ENCODE assay signal across 16 mouse cellular contexts in genomic region chr6:30275159-30275847, GRCm38 (mm10). TPM values are rescaled to one million over a fixed set of nuclear protein-coding genes. Genes with fewer than 3 reads are reported as not detected.
A peak's percentile ranks its signal among the peaks of the same experiment; 100 is the strongest.
DNase-seq lines count a peak whose midpoint lies in the region; ATAC-seq and TF ChIP-seq lines count a peak whose summit lies in the region.
"Had no signal": no experiment of that assay in that cellular context is flagged by ENCODE, and none has a peak within 500 bp of the region (broad histone marks: within the 10 kb centered on the region; RNA-seq: fewer than 3 reads in every experiment).

No protein-coding gene starts in this region.

- H3K9me3 ChIP-seq in heart, embryonic 12.5 days (replicated peaks): no peaks in the 10 kb centered on the region
- H3K9me3 ChIP-seq in heart, embryonic 11.5 days (replicated peaks; ENCODE audit: control insufficient read depth, low read length): no peaks in the 10 kb centered on the region
- H3K9me3 ChIP-seq in hindbrain, embryonic 14.5 days (ENCODE audit: control insufficient read depth, low read length): no peaks in the 10 kb centered on the region

- no peak for TF ChIP-seq CTCF in bone marrow, adult 2 months (IDR thresholded peaks at IDR 0.05; ENCODE audit: control insufficient read depth, insufficient read depth, low read length)

- no peak for DNase-seq in hindbrain, embryonic 14.5 days (ENCODE audit: low spot score)
- DNase-seq in lung, postnatal 25 days (ENCODE audit: low spot score): no peak
- no peak for DNase-seq in kidney, adult 8-10 months
- DNase-seq: adrenal gland, adult 8-10 months; cerebellum, adult 11-12 months; kidney, adult 2 months; lung, adult 18-20 months; retina, postnatal 1 day; spleen, adult 18-20 months; thymus, postnatal 14 days had no signal

- ATAC-seq in heart, embryonic 12.5 days (ENCODE audit: insufficient number of reproducible peaks, low FRiP score): no peak
- no peak for ATAC-seq in heart, embryonic 11.5 days (replicated peaks; ENCODE audit: insufficient number of reproducible peaks, low FRiP score, low TSS enrichment)
- ATAC-seq in erythroid progenitor cell, adult 5-6 weeks (replicated peaks; ENCODE audit: low FRiP score, poor library complexity, severe bottlenecking): peak; percentile 70
- peak; percentile 66 for ATAC-seq in megakaryocyte, adult 5-6 weeks (ENCODE audit: poor library complexity, severe bottlenecking)
- no peak for ATAC-seq in hindbrain, embryonic 14.5 days (ENCODE audit: low FRiP score)
- ATAC-seq: hindbrain, embryonic 16.5 days had no signal

- peaks cover 51% of the 10 kb centered on the region for H3K36me3 ChIP-seq in heart, embryonic 12.5 days
- H3K36me3 ChIP-seq in heart, embryonic 11.5 days (ENCODE audit: control insufficient read depth, insufficient read depth, low read length): peaks cover 18% of the 10 kb centered on the region
- H3K36me3 ChIP-seq in hindbrain, embryonic 14.5 days (replicated peaks; ENCODE audit: control insufficient read depth, insufficient read depth): peaks cover 48% of the 10 kb centered on the region

- no peak for TF ChIP-seq POLR2A in bone marrow, adult 2 months (IDR thresholded peaks at IDR 0.05; ENCODE audit: borderline replicate concordance, control insufficient read depth, low read depth, low read length)

- no peak overlapping the region for H3K4me2 ChIP-seq in heart, embryonic 12.5 days
- no peak overlapping the region for H3K4me2 ChIP-seq in heart, embryonic 11.5 days
- H3K4me2 ChIP-seq in hindbrain, embryonic 14.5 days (replicated peaks): no peak overlapping the region

- H3K4me3 ChIP-seq in heart, embryonic 12.5 days: no peak overlapping the region
- no peak overlapping the region for H3K4me3 ChIP-seq in heart, embryonic 11.5 days (ENCODE audit: low read depth, low read length)
- H3K4me3 ChIP-seq in bone marrow, adult 2 months (replicated peaks; ENCODE audit: control insufficient read depth, low read depth, low read length): no peak overlapping the region
- no peak overlapping the region for H3K4me3 ChIP-seq in hindbrain, embryonic 14.5 days (replicated peaks; ENCODE audit: low read length)

- H3K4me1 ChIP-seq in heart, embryonic 12.5 days (replicated peaks): peaks cover 52% of the 10 kb centered on the region
- peaks cover 30% of the 10 kb centered on the region for H3K4me1 ChIP-seq in heart, embryonic 11.5 days (ENCODE audit: control insufficient read depth, insufficient read depth, low read length)
- H3K4me1 ChIP-seq in bone marrow, adult 2 months (ENCODE audit: control insufficient read depth, insufficient read depth, low read length): peaks cover 2% of the 10 kb centered on the region; the same call in 1 of the 2 replicates
- 0 out of 2 replicates have a peak, but pooled peaks cover 4% of the 10 kb centered on the region for H3K4me1 ChIP-seq in hindbrain, embryonic 14.5 days (replicated peaks; ENCODE audit: control insufficient read depth, insufficient read depth, low read length)

- 77% methylated on average over 5 of the region's 5 CpGs for WGBS in heart, embryonic 12.5 days
- 77% methylated on average over 5 of the region's 5 CpGs for WGBS in heart, embryonic 11.5 days (ENCODE audit: insufficient replicate concordance)
- WGBS in bone marrow, adult 2 months: 26% methylated on average over 5 of the region's 5 CpGs
- WGBS in hindbrain, embryonic 14.5 days: 92% methylated on average over 5 of the region's 5 CpGs

- no peaks in the 10 kb centered on the region for H3K27me3 ChIP-seq in heart, embryonic 12.5 days (replicated peaks)
- H3K27me3 ChIP-seq in heart, embryonic 11.5 days (ENCODE audit: control insufficient read depth, insufficient read depth, low read length): no peaks in the 10 kb centered on the region
- H3K27me3 ChIP-seq in hindbrain, embryonic 14.5 days (ENCODE audit: control insufficient read depth, insufficient read depth, low read length): no peaks in the 10 kb centered on the region

- 0 out of 2 replicates have a peak overlapping the region, but pooled peaks have one; percentile 28 for H3K27ac ChIP-seq in heart, embryonic 12.5 days (ENCODE audit: poor library complexity, severe bottlenecking)
- H3K27ac ChIP-seq in heart, embryonic 11.5 days (ENCODE audit: low read depth, low read length): no peak overlapping the region
- H3K27ac ChIP-seq in bone marrow, adult 2 months (ENCODE audit: control insufficient read depth, insufficient read depth, low read depth, low read length, poor library complexity): peak overlapping the region; percentile 32; the same call in 1 of the 2 replicates
- H3K27ac ChIP-seq in hindbrain, embryonic 14.5 days: no peak overlapping the region

- H3K9ac ChIP-seq in heart, embryonic 12.5 days: no peak overlapping the region
- H3K9ac ChIP-seq in heart, embryonic 11.5 days (ENCODE audit: low read depth, low read length): no peak overlapping the region
- H3K9ac ChIP-seq in hindbrain, embryonic 14.5 days: no peak overlapping the region

RNA-seq across cellular contexts. Expression of gene Ube2h, which starts 29.0 kb away (rescaled TPM):
- polyA plus RNA-seq in heart, embryonic 12.5 days (2016; fragmentation: Nextera tagmentation; extraction: Ambion mirVana): 69.3 and 70.9 TPM in 2 replicates
- 58.4 and 60.9 TPM in 2 replicates for polyA plus RNA-seq in heart, embryonic 11.5 days (2014; fragmentation: Nextera tagmentation; extraction: Ambion mirVana)
- polyA plus RNA-seq in bone marrow, adult 2 months (2011; ENCODE audit: insufficient read depth, insufficient read length, low replicate concordance, missing spikeins): 35.1 and 44.9 TPM in 2 replicates
- total RNA-seq in erythroid progenitor cell, adult 5-6 weeks (2015; ENCODE audit: low replicate concordance): 26.8 and 29.9 TPM in 2 replicates
- total RNA-seq in erythroid progenitor cell, adult 5-6 weeks (2017; ENCODE audit: low replicate concordance): 36.9 and 47.2 TPM in 2 replicates
- 16.8 and 18.5 TPM in 2 replicates for total RNA-seq in megakaryocyte, adult 5-6 weeks (2015)
- total RNA-seq in megakaryocyte, adult 5-6 weeks (2017): 21.1 and 31.3 TPM in 2 replicates
- polyA plus RNA-seq in hindbrain, embryonic 14.5 days (2014; fragmentation: Nextera tagmentation; extraction: Ambion mirVana): 68.2 and 69.4 TPM in 2 replicates

Comparison
In these comparisons a context has a peak if more than half of its experiments do, and no peak if none do; other contexts are left out.
1. H3K27ac ChIP-seq: peak in heart, embryonic 12.5 days (single experiment) and bone marrow, adult 2 months (single experiment); none in heart, embryonic 11.5 days (single experiment) and hindbrain, embryonic 14.5 days (single experiment).
2. ATAC-seq: peak in erythroid progenitor cell, adult 5-6 weeks (single experiment) and megakaryocyte, adult 5-6 weeks (single experiment); none in heart, embryonic 12.5 days (single experiment), heart, embryonic 11.5 days (single experiment) and hindbrain, embryonic 14.5 days (single experiment).